Comparison of ENCODE assay signal across 29 mouse cellular contexts in the genomic region with DNA sequence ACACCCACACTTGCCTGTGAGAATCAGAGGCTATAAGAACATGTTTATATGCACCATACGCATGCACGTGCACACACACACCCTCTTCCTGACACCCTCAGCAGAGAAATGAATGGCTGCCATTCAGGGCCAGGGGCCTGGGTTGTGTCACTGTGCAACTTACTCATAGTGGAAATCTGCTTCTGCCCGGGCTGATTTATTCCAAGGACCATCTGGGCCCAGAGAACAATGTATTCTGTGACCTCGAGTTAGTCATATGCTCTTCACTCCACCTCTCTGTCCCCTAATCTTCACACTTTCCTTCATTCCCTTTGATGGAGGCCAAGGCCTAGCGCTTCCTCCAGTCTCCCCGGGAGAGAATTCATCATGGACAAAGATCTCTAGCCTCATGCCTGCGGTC.
A peak's percentile ranks its signal among the peaks of the same experiment; 100 is the strongest.
DNase-seq lines count a peak whose midpoint lies in the region; ATAC-seq and TF ChIP-seq lines count a peak whose summit lies in the region.
"Had no signal": no experiment of that assay in that cellular context is flagged by ENCODE, and none has a peak within 500 bp of the region (broad histone marks: within the 10 kb centered on the region; RNA-seq: fewer than 3 reads in every experiment).

No protein-coding gene starts in this region.

- DNase-seq in limb, embryonic 11.5 days (ENCODE audit: low spot score), result no peak
- no peak for DNase-seq in limb, embryonic 10.5 days (ENCODE audit: low spot score)
- DNase-seq in adrenal gland, adult 2 months, result peak; percentile 80
- DNase-seq in adrenal gland, postnatal 10 days, result peak; percentile 47
- DNase-seq in forelimb bud, embryonic 11.5 days (ENCODE audit: low read depth, low spot score), result peak; percentile 50
- no peak for DNase-seq in gastrocnemius, adult 2 months
- DNase-seq: B cell, adult 2 months; cerebellum, adult 8-10 months; cerebellum, postnatal 25 days; embryo, embryonic 11 days; forebrain, postnatal 0 days; gastrocnemius, postnatal 25 days; heart, adult 11 months; kidney, adult 11 months; kidney, postnatal 14 days; liver, embryonic 13.5 days; lung, adult 18-20 months; lung, postnatal 4 days; right cerebral cortex, adult 18-20 months; right cerebral cortex, postnatal 4 days; thymus, postnatal 4 days had no signal

- no peaks in the 10 kb centered on the region for H3K27me3 ChIP-seq in limb, embryonic 11.5 days (ENCODE audit: control insufficient read depth, insufficient read depth, low read length)
- H3K27me3 ChIP-seq in limb, embryonic 10.5 days (ENCODE audit: low read depth, poor library complexity, severe bottlenecking), result peaks cover 18% of the 10 kb centered on the region; the same call in 1 of the 2 replicates
- H3K27me3 ChIP-seq: embryonic facial prominence, embryonic 12.5 days; heart, embryonic 15.5 days; liver, embryonic 13.5 days; megakaryocyte, embryonic 14.5 days had no signal

- intact Hi-C loops in gastrocnemius, adult 2 months (cut with DNase I), result no loop called here

- no peaks in the 10 kb centered on the region for H3K9me3 ChIP-seq in limb, embryonic 11.5 days (ENCODE audit: control insufficient read depth, low read length)
- no peaks in the 10 kb centered on the region for H3K9me3 ChIP-seq in limb, embryonic 10.5 days (replicated peaks)
- H3K9me3 ChIP-seq: embryonic facial prominence, embryonic 12.5 days; heart, embryonic 10.5 days; heart, embryonic 15.5 days; hindbrain, embryonic 13.5 days; limb, embryonic 15.5 days; liver, embryonic 13.5 days; megakaryocyte, embryonic 14.5 days; midbrain, embryonic 13.5 days had no signal

- no peak overlapping the region for H3K4me3 ChIP-seq in limb, embryonic 11.5 days (ENCODE audit: low read depth, low read length)
- H3K4me3 ChIP-seq in limb, embryonic 10.5 days, result no peak overlapping the region
- H3K4me3 ChIP-seq in gastrocnemius, adult 2 months, result no peak overlapping the region
- H3K4me3 ChIP-seq: embryonic facial prominence, embryonic 12.5 days; heart, embryonic 10.5 days; heart, embryonic 15.5 days; hindbrain, embryonic 13.5 days; limb, embryonic 15.5 days; liver, embryonic 13.5 days; megakaryocyte, embryonic 14.5 days; midbrain, embryonic 13.5 days had no signal

- no peak overlapping the region for H3K9ac ChIP-seq in limb, embryonic 11.5 days (ENCODE audit: low read length)
- H3K9ac ChIP-seq: embryonic facial prominence, embryonic 12.5 days; forebrain, postnatal 0 days; heart, embryonic 15.5 days; hindbrain, embryonic 13.5 days; limb, embryonic 15.5 days; liver, embryonic 13.5 days; midbrain, embryonic 13.5 days had no signal

- no peak overlapping the region for H3K4me2 ChIP-seq in limb, embryonic 11.5 days (ENCODE audit: low read depth, severe bottlenecking)
- H3K4me2 ChIP-seq: embryonic facial prominence, embryonic 12.5 days; heart, embryonic 15.5 days; hindbrain, embryonic 13.5 days; limb, embryonic 15.5 days; liver, embryonic 13.5 days; midbrain, embryonic 13.5 days had no signal

- H3K4me1 ChIP-seq in limb, embryonic 11.5 days (ENCODE audit: control insufficient read depth, insufficient read depth, low read length), result no peaks in the 10 kb centered on the region; the same call in 1 of the 2 replicates
- H3K4me1 ChIP-seq in limb, embryonic 10.5 days, result peaks cover 39% of the 10 kb centered on the region
- H3K4me1 ChIP-seq: embryonic facial prominence, embryonic 12.5 days had no signal

- TF ChIP-seq CTCF in gastrocnemius, adult 2 months (IDR thresholded peaks at IDR 0.05), result no peak

- no peaks in the 10 kb centered on the region for H3K36me3 ChIP-seq in limb, embryonic 11.5 days (ENCODE audit: control insufficient read depth, insufficient read depth, low read length)
- H3K36me3 ChIP-seq in limb, embryonic 10.5 days, result no peaks in the 10 kb centered on the region
- H3K36me3 ChIP-seq: embryonic facial prominence, embryonic 12.5 days; heart, embryonic 10.5 days; heart, embryonic 15.5 days; hindbrain, embryonic 13.5 days; limb, embryonic 15.5 days; liver, embryonic 13.5 days; midbrain, embryonic 13.5 days had no signal

- peak; percentile 6; the same call in 1 of the 2 replicates for ATAC-seq in limb, embryonic 11.5 days (ENCODE audit: insufficient number of reproducible peaks, low FRiP score, low TSS enrichment, low read depth)
- ATAC-seq: forebrain, postnatal 0 days; inflammation-experienced regulatory T-cells, adult 6 months; midbrain, embryonic 13.5 days had no signal

- WGBS in limb, embryonic 11.5 days, result 51% methylated on average over 7 of the region's 7 CpGs
- 56% methylated on average over 7 of the region's 7 CpGs for WGBS in limb, embryonic 10.5 days

- H3K27ac ChIP-seq in limb, embryonic 11.5 days (replicated peaks; ENCODE audit: low read depth, low read length), result no peak overlapping the region
- H3K27ac ChIP-seq in limb, embryonic 10.5 days, result no peak overlapping the region
- no peak overlapping the region for H3K27ac ChIP-seq in gastrocnemius, adult 2 months
- H3K27ac ChIP-seq: embryonic facial prominence, embryonic 12.5 days; heart, embryonic 10.5 days; heart, embryonic 15.5 days; hindbrain, embryonic 13.5 days; limb, embryonic 15.5 days; liver, embryonic 13.5 days; midbrain, embryonic 13.5 days had no signal

Comparison
In these comparisons a context has a peak if more than half of its experiments do, and no peak if none do; other contexts are left out.
1. DNase-seq: peak in adrenal gland, adult 2 months (single experiment), adrenal gland, postnatal 10 days (single experiment) and forelimb bud, embryonic 11.5 days (single experiment); none in limb, embryonic 11.5 days (single experiment), limb, embryonic 10.5 days (single experiment) and gastrocnemius, adult 2 months (single experiment).